Mouse (Mus musculus) layer of hippocampus, adult 2 months (tissue): Measurements from ENCODE around the gene Grik2. TPM values are rescaled to one million over a fixed set of nuclear protein-coding genes. Genes with fewer than 3 reads are reported as not detected.
A peak's percentile ranks its signal among the peaks of the same experiment; 100 is the strongest.
"Not testable (repeated sequence)": the region's sequence is repeated elsewhere in the genome, so short reads cannot be mapped to it uniquely, and the experiment has no call there.

ENCODE experiments used
- DNase-seq, 2 experiments: peaks; one replicate each; pipeline ENCODE4 v3.0.0; 2022; ENCODE audit warnings: low spot score in 2 of 2
- H3K27ac ChIP-seq: fragments of 200-600 bp; 2 replicates; pipeline ENCODE4 v1.8.1; 2022
- H3K4me3 ChIP-seq: fragments of 200-600 bp; 2 replicates; pipeline ENCODE4 v1.8.1; 2022; ENCODE audit warnings: mild to moderate bottlenecking
- CTCF ChIP-seq: fragments of 200-600 bp; conservative IDR thresholded peaks from 2 replicates; pipeline ENCODE4 v1.8.1; 2022; ENCODE audit warnings: antibody characterized with exemption, mild to moderate bottlenecking, moderate library complexity
- total RNA-seq, 2 experiments: library from RNA; stranded (reverse); gene quantifications; 2 replicates each; pipeline ENCODE4 v1.2.3; 2021

Grik2 gene
- total RNA-seq, 2 experiments from 2014 or later = 101 to 112 TPM

DNA sequence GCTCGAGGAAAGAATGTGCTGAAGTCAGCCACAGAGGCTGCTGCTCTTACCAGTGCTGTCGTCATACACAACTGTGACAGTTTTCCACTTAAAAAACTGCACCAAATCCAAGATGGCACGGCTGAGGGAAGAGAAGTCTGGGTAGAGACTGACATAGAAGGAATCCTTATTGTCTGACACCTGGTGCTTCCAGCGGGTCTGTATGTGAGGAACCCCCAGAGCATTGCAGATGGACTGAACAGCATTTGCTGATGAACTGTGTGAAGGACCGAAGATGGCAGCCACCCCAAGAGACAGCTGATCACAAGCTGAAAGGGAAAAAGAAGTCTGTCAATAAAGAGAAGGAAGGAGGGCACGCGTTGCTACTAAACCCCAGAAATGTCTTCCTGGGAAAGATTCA lies 215.1 kb downstream of the Grik2 start:
- H3K4me3 ChIP-seq = no peak overlapping the region
- DNase-seq = no peak
- no peak overlapping the region for H3K27ac ChIP-seq
- TF ChIP-seq CTCF = no peak

- DNase-seq = no peak
- H3K27ac ChIP-seq = no peak overlapping the region
- H3K4me3 ChIP-seq = no peak overlapping the region
- TF ChIP-seq CTCF = no peak
These were observed 228.6 kb downstream of the Grik2 start for GRCm38 (mm10) chr10:49559872-49560407.

- H3K27ac ChIP-seq = no peak overlapping the region
- no peak overlapping the region for H3K4me3 ChIP-seq
- no peak for TF ChIP-seq CTCF
- DNase-seq = no peak
These were observed 246.3 kb downstream of the Grik2 start for GRCm38 (mm10) chr10:49542249-49542648.

- Histone ChIP-seq H3K27ac (no peak overlapping the region), H3K4me3 (no peak overlapping the region)
- DNase-seq = no peak
- TF ChIP-seq CTCF = peak; percentile 78
These were observed 268.8 kb downstream of the Grik2 start for GRCm38 (mm10) chr10:49519752-49520151.

DNA sequence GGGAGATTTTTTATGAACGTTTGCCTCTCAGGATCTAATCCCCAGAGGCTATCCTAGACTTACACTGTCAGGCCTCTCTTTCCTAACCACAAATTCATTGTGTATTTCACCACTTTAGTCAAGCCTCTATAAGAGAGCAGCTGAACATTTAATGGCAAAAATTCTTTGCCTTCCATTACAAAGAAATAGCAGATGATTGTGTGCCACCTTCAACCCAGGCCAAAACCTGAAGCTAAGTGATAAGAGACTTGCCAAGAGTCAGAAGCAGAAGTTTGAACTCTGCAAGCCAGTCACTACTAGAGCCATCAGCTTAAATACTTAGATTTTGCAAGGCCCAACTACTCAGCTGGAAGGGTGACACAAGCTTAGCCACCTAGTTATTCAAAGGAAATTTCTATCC lies 287.9 kb downstream of the Grik2 start:
- DNase-seq = no peak
- TF ChIP-seq CTCF = no peak
- no peak overlapping the region for H3K27ac ChIP-seq

DNA sequence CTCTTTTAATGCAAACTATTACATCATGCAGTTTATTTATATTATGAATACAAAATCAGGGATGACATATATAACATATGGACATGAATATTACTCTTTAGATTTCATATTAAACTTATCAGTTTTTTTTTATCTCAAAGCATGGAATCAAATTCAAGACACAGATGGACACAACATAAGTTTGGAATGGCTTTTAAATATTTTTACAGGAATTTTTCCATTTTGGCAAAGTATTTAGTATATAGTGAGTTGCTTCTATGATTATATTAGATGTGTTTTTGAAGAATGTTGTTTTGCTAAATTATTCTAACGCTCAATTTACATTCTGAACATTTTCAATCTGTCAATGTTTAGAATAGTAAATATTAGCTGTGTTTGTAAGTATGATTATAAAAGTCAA lies 291.3 kb downstream of the Grik2 start:
- Histone ChIP-seq H3K4me3 (no peak overlapping the region), H3K27ac (no peak overlapping the region)
- no peak for TF ChIP-seq CTCF
- DNase-seq = no peak

More for the DNA sequence above, 287.9 kb downstream of the Grik2 start:
- H3K4me3 ChIP-seq = no peak overlapping the region

- no peak overlapping the region for H3K4me3 ChIP-seq
- peak; percentile 64 for TF ChIP-seq CTCF
These were observed 307.1 kb downstream of the Grik2 start for GRCm38 (mm10) chr10:49481439-49481838.

GRCm38 (mm10) chr10:49480085-49480749 lies 308.3 kb downstream of the Grik2 start:
- no peak for DNase-seq
- no peak overlapping the region for H3K27ac ChIP-seq
- TF ChIP-seq CTCF = no peak
- no peak overlapping the region for H3K4me3 ChIP-seq

More at GRCm38 (mm10) chr10:49481439-49481838, 307.1 kb downstream of the Grik2 start:
- no peak for DNase-seq
- no peak overlapping the region for H3K27ac ChIP-seq

GRCm38 (mm10) chr10:49473613-49474012 lies 315.0 kb downstream of the Grik2 start:
- no peak overlapping the region for H3K4me3 ChIP-seq
- H3K27ac ChIP-seq = peak overlapping the region; percentile 41
- peak in 1 of 2 experiments; percentile 32 for DNase-seq
- no peak for TF ChIP-seq CTCF

DNA sequence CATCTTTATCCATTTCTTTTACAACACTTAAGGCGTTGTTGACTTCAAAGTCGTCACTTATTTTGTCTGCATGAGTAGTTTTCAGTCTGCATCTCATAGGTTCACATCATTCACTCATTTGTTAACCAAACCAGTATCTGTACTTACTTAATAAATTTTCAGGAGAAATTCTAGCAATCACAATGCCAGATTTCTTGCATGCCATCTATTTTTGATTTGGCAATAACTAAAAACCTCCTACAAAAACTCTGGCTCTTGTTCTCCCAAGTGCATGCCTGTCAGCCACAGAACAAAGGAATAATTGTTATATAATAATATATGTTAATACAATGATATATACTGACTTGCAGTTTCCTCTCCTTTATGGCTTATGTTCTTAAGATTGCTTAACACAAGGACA lies 331.8 kb downstream of the Grik2 start:
- no peak overlapping the region for H3K4me3 ChIP-seq
- TF ChIP-seq CTCF = no peak
- peak overlapping the region; percentile 80 for H3K27ac ChIP-seq
- peak in 1 of 2 experiments; percentile 39 for DNase-seq

DNA sequence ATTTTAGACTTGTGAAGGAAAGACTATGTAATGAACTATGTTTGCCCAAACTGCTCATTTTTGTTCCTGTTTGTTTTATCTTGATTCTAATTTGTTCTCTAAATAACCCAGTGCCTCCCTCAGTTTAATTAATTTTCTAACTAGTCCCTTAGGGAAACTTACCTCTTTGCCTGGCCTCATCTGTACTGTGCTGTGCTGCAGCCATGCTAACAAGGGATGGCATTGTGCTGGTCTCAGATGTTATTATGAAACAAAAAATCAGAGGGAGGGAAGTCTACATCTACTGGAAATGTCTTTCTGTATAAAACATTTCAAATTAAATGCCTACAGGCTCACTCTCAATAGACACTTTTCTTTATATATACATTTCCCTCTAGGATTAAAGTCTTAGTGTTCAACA lies 335.0 kb downstream of the Grik2 start:
- H3K4me3 ChIP-seq = no peak overlapping the region
- TF ChIP-seq CTCF = no peak
- H3K27ac ChIP-seq = no peak overlapping the region
- DNase-seq = no peak

GRCm38 (mm10) chr10:49441369-49441768 lies 347.2 kb downstream of the Grik2 start:
- no peak for DNase-seq
- TF ChIP-seq CTCF = no peak
- H3K4me3 ChIP-seq = no peak overlapping the region
- no peak overlapping the region for H3K27ac ChIP-seq

DNA sequence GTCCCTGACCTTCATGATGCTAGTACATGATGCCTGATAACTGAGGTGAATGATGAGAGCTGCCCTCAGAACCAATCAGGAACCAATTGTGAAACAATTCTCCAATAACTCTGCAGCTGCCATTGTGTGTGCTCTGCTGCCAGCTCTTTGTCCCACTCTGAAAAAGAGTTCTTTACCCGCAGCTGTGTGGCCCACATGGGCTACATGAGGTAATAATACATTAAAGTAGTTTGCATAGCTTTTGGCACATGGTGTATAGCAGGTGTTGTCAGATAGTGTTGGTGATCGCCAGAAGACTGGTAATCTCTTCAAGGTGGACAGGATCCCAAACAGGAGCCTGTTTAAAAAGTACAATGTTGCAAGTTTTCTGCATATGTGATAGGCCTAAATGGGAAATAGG lies 351.5 kb downstream of the Grik2 start:
- peak overlapping the region; percentile 86 for H3K27ac ChIP-seq
- no peak for TF ChIP-seq CTCF
- no peak for DNase-seq
- no peak overlapping the region for H3K4me3 ChIP-seq

DNA sequence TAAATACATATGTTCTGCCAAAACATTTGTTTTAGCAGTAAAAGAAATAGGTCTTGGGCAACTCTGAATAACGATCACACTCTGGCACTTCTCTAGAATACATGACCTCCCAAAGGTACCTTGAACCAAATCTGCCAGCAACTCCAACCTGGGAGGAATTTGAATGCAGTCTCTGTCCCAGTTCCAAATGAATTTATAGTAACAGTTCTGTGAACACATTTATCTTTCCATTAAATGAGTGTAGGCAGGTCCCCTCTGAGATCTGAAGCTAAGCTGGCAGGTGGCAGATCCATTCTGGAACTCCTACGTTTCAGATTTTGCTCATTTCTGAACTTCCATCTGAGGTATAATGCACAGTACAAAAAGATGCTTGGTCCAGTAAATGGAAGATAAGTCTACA lies 352.3 kb downstream of the Grik2 start:
- TF ChIP-seq CTCF = no peak
- H3K4me3 ChIP-seq = no peak overlapping the region
- H3K27ac ChIP-seq = peak overlapping the region; percentile 86
- DNase-seq = peak; percentile 34 to 79

DNA sequence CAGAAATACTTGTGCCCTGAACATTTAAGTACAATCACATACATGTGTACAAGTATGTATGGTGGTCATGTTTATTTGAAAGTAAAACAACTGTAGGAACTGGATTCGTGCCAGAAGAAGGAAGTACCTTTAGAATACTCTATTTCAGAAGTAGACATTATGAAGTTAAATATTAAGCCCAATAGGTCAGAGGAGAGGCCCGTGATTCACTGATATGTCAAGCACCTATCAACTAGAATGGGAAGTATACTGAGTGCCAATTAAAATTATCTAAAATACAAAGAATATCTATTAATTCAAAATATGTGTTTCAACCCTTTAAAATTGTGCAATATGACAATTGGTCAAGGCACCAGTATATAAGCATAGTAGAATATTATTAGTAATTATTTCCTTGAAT lies 355.7 kb downstream of the Grik2 start:
- H3K4me3 ChIP-seq = no peak overlapping the region
- DNase-seq = no peak
- no peak for TF ChIP-seq CTCF
- no peak overlapping the region for H3K27ac ChIP-seq

DNA sequence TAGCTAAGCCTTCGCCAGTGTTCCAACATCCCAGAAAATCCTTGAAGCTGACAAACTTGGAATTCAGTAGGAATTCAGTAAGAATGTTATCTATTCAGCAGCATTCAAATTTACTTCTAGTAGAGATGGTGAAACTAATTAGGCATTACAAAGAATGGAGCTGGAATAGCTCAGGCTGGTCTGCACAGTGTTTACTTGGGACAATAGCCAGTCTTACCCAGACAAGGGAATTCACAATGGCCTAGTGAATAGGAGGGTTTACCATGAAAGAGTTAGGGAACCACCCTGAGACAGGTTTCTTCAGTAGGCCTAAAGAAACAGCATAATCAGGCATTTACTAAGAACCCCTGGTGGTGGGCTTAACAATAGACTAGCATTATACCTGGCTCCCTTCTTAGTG lies 371.4 kb downstream of the Grik2 start:
- DNase-seq, H3K4me3 ChIP-seq, H3K27ac ChIP-seq: not testable (repeated sequence)
